Mouse (Mus musculus): ENCODE data around the gene Tmtc2. TPM values are rescaled to one million over a fixed set of nuclear protein-coding genes. Genes with fewer than 3 reads are reported as not detected.

Tmtc2 gene
- 1 to 10 TPM; 3.6 to 6.2 TPM for total RNA-seq (2021)

GRCm38 (mm10) chr10:105573908-105574694 lies at the start of gene Tmtc2:
TSS of gene Tmtc2 (minus strand) at chr10:105574451.
- intact Hi-C loops (cut with DNase I) = loop anchor here (2.0 to 10.0 kb wide), 5 partner anchors 52 to 429 kb away; no protein-coding TSS in a partner anchor
- peak; percentile 81 to 85 for DNase-seq

DNA sequence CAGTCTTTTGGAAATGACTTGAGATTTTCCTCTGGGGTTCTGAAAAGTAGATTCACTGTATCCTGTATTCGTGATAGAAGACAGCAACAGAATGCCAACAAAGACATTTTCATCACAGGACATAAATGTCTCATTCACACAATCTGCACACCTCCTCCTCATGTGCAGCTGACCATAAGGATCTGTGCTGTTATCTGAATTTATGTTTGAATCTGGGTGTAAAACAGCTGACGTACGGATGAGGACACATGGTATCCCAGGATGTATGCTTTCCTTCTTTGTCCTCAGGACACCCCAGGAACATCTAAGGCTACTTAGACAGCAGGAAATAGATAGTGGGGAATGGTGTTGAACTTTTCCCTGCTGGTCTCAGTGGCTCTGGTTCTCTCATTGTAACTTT lies 37.9 kb upstream of the Tmtc2 start:
- DNase-seq = no peak
- intact Hi-C loops (cut with DNase I) = no loop called here

DNA sequence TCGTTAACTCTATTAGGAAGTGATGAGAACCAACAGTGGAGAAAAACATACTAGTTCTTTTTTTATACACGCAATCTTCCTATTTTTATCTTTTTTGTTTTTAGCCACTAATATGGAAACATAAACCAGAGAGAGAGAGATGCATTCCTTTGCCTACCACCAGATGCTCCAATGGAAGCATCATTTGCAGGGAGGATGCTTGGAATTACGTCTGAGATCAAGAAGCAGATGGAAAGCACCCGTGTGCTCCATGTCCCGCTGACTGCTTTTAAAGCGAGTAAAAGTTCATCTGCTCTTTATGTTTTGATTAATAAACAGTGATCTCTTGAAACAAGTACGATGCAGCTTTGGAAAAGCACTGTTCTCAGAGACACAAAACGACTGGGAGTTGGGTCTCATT lies 24.6 kb upstream of the Tmtc2 start:
- intact Hi-C loops (cut with DNase I) = no loop called here
- DNase-seq = no peak

- intact Hi-C loops (cut with DNase I) = no loop called here
- no peak for DNase-seq
Observed at GRCm38 (mm10) chr10:105597226-105597625, 23.0 kb upstream of the Tmtc2 start.

GRCm38 (mm10) chr10:105595480-105596102 lies 21.3 kb upstream of the Tmtc2 start:
- DNase-seq = no peak
- intact Hi-C loops (cut with DNase I) = no loop called here

- no peak for DNase-seq
- intact Hi-C loops (cut with DNase I) = no loop called here
Observed at GRCm38 (mm10) chr10:105588141-105588540, 13.9 kb upstream of the Tmtc2 start.

GRCm38 (mm10) chr10:105579318-105579717 lies 5.1 kb upstream of the Tmtc2 start:
- no peak for DNase-seq
- intact Hi-C loops (cut with DNase I) = loop anchor here (5.0 to 10.0 kb wide), 3 partner anchors 285 to 1597 kb away; no protein-coding TSS in a partner anchor

DNA sequence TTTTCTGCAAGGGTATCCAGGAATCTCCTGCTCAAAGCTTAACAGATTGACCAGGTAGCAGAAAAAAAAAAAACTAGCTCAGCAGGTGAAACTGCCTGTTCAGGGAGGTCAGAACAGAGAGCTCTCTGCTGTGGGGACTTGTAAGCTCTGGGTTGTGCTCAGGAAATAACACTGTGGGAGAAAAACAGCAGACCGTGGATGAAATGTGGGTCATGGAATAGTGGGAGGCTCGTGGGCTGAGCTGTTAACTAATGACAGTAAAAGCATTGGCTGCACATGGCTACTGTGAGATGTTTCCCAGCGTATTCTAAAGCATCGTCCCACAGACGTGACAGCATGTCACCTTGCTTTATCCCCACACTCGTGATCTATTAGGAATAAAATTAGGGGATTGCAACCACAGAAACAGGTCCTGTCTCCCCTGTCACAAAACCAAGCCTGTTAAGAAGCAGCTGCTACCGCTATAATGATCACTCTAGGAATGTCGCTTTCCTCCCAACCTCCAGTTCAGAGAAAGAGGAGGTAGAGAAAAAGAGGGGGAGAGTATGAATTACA lies 4.1 kb upstream of the Tmtc2 start:
- intact Hi-C loops (cut with DNase I) = loop anchor here (5.0 to 10.0 kb wide), 3 partner anchors 284 to 1596 kb away; no protein-coding TSS in a partner anchor
- DNase-seq = no peak

- peak; percentile 91 to 95 for DNase-seq
- intact Hi-C loops (cut with DNase I) = loop anchor here (2.0 to 10.0 kb wide), 5 partner anchors 53 to 1593 kb away; no protein-coding TSS in a partner anchor
Observed at GRCm38 (mm10) chr10:105574695-105575660, 727 bp upstream of the Tmtc2 start.

- intact Hi-C loops (cut with DNase I) = loop anchor here (2.0 to 10.0 kb wide), 4 partner anchors 51 to 429 kb away; no protein-coding TSS in a partner anchor
- peak; percentile 33 to 43 for DNase-seq
Observed at GRCm38 (mm10) chr10:105573306-105573907, 844 bp downstream of the Tmtc2 start.

- DNase-seq = no peak
- intact Hi-C loops (cut with DNase I) = loop anchor here (2.0 to 10.0 kb wide), 4 partner anchors 51 to 428 kb away; no protein-coding TSS in a partner anchor
Observed at GRCm38 (mm10) chr10:105572829-105573228, 1.4 kb downstream of the Tmtc2 start.

DNA sequence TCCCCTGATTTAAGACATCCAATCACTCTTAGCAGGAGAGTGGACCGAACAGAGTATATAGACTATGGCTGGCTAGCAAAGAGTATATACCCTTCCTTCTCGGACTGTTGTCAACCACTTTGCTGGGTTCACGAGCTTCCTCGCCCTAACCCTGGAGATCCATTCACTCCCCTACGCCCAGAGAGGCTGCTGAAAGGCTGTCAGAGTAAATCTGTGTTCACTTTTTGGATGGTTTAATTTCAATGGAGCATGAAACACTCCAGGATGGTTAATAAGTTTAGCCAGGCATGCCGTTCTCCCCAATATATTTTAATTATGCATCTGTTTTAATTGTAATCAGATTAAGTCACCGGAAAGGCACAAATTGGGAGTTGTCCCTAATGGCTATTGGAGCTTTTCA lies 1.9 kb downstream of the Tmtc2 start:
- intact Hi-C loops (cut with DNase I) = loop anchor here (2.0 to 10.0 kb wide), 4 partner anchors 50 to 428 kb away; no protein-coding TSS in a partner anchor
- no peak for DNase-seq

DNA sequence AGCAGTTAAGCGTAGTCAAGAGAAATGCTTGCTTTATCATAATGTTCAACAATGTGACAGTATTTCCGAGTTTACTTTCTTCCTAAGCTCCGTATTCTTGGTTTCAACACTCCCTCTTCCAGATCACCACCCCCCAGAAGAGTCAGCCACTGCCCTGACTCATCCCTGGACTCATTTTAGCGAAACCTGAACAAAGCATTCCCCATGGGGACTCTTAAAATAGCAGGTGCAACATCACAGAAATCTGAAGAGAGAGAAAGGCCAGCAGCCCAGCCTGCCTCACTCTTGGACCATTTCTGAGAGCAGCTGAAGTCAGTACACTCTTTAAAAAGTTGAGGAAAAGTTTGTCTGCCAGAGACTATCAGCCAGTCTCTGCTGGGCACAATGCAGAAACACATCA lies 2.4 kb downstream of the Tmtc2 start:
- no peak for DNase-seq
- intact Hi-C loops (cut with DNase I) = loop anchor here (2.0 to 10.0 kb wide), 4 partner anchors 50 to 427 kb away; no protein-coding TSS in a partner anchor

DNA sequence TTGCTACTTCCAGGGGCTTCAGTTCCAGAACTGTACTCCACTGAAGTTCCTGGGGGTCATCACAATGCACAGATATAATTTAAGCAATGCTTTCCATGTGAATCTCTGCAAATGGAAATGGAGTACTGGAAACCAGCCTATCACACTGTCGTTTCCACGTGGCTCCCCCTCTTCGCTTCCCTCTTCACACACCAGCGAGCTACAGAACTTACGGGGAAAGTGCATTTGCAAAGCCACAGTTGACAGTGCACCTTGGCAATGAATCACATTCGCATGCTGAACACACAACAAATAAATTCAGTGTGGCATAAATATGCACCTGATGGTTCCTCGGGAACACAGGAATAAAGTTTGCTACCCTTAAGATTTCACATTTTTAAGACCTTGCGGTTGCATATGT lies 3.2 kb downstream of the Tmtc2 start:
- no peak for DNase-seq
- intact Hi-C loops (cut with DNase I) = loop anchor here (5.0 to 10.0 kb wide), 3 partner anchors 49 to 426 kb away; no protein-coding TSS in a partner anchor

- no peak for DNase-seq
Observed at GRCm38 (mm10) chr10:105569573-105569972, 4.7 kb downstream of the Tmtc2 start.

GRCm38 (mm10) chr10:105567825-105568531 lies 6.3 kb downstream of the Tmtc2 start:
- intact Hi-C loops (cut with DNase I) = no loop called here
- DNase-seq = no peak

More at GRCm38 (mm10) chr10:105569573-105569972, 4.7 kb downstream of the Tmtc2 start:
- intact Hi-C loops (cut with DNase I) = no loop called here

- no peak for DNase-seq
- intact Hi-C loops (cut with DNase I) = no loop called here
Observed at GRCm38 (mm10) chr10:105561548-105561947, 12.7 kb downstream of the Tmtc2 start.

- intact Hi-C loops (cut with DNase I) = no loop called here
- no peak for DNase-seq
Observed at GRCm38 (mm10) chr10:105557581-105557980, 16.7 kb downstream of the Tmtc2 start.

Data from heart, postnatal 36 days (tissue).